ENCODE assay signal across 8 mouse cellular contexts in the genomic region with DNA sequence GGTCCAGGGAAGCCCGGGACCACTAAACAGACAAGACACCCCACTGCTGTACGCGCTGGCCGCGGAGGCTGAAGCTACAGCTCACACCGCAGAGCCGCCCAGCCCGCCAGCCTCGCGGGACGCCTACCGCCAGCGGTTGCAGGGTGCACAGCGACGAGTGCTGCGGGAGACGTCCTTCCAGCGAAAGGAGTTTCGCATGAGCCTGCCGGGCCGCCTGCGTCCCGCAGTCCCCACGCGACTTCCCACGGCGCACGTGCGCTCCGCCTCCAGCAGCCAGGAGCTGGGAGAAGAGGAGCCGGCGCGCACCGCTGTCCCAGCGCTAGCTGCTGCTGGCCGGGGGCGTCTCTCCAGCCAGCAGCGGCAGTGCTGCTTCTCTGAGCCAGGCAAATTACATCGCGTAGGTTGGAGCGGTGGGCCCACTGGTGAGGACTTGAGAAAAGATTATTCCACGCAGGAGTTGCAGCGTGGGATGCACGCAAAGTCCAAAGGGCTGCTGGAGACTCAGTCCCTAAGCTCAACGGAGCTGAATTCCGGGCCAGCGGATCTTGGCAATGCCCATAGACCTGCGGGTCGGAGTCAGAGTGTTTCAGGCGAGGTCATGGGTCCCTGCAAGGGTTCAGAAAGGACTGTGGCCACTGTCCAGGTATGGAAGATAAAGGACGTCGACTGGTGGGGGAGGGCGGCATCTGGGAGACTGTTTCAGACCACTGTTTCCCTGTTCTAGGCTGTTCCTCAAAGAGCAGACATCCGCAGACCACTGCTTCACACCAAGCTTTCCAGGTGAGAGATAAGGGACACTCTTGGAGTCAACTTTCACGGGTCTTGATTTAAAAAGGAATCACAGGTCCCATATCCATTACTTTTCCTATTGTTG. TPM values are rescaled to one million over a fixed set of nuclear protein-coding genes. Genes with fewer than 3 reads are reported as not detected.
DNase-seq lines count a peak whose midpoint lies in the region; ATAC-seq and TF ChIP-seq lines count a peak whose summit lies in the region.

No protein-coding gene starts in this region.

- H3K4me1 ChIP-seq in G1E (ENCODE audit: insufficient read depth, low read depth, low read length) = peaks cover 27% of the 10 kb centered on the region
- H3K4me1 ChIP-seq in forebrain, embryonic 14.5 days (ENCODE audit: control insufficient read depth, insufficient read depth, low read length) = peaks cover 14% of the 10 kb centered on the region

- H3K27ac ChIP-seq in gastrocnemius, adult 2 months = no peak overlapping the region
- no peak overlapping the region for H3K27ac ChIP-seq in forebrain, embryonic 14.5 days (ENCODE audit: low read depth, low read length)

- peak; percentile 38 for DNase-seq in gastrocnemius, adult 2 months
- no peak for DNase-seq in gastrocnemius, postnatal 25 days
- DNase-seq in G1E (ENCODE audit: low spot score) = no peak
- peak; percentile 51 for DNase-seq in forebrain, embryonic 14.5 days (ENCODE audit: low spot score)
- DNase-seq in left cerebral cortex, adult 9 months (ENCODE audit: low spot score in 2 of 2) = peak; percentile 60 to 74
- DNase-seq in neural tube, embryonic 10.5 days (ENCODE audit: extremely low spot score, low spot score) = peak; percentile 66
- DNase-seq in urinary bladder, postnatal 14 days (ENCODE audit: low spot score) = no peak
- DNase-seq in natural killer cell, adult 2 months (ENCODE audit: low spot score in 2 of 2) = no peak

- WGBS in forebrain, embryonic 14.5 days = 6% methylated on average over 54 of the region's 55 CpGs

- H3K36me3 ChIP-seq in G1E (replicated peaks) = no peaks in the 10 kb centered on the region
- H3K36me3 ChIP-seq in forebrain, embryonic 14.5 days (ENCODE audit: control insufficient read depth, insufficient read depth, low read length) = no peaks in the 10 kb centered on the region

- peak overlapping the region; percentile 46 for H3K9ac ChIP-seq in forebrain, embryonic 14.5 days (ENCODE audit: low read length)

- H3K4me2 ChIP-seq in forebrain, embryonic 14.5 days (ENCODE audit: low read length) = peak overlapping the region; percentile 74

- H3K27me3 ChIP-seq in G1E (ENCODE audit: insufficient read depth, low read length) = peaks cover 58% of the 10 kb centered on the region
- peaks cover 54% of the 10 kb centered on the region for H3K27me3 ChIP-seq in forebrain, embryonic 14.5 days (replicated peaks; ENCODE audit: control insufficient read depth, insufficient read depth, low read length)

- peaks cover 8% of the 10 kb centered on the region for H3K9me3 ChIP-seq in G1E (replicated peaks)
- H3K9me3 ChIP-seq in forebrain, embryonic 14.5 days (replicated peaks; ENCODE audit: control insufficient read depth, low read length) = no peaks in the 10 kb centered on the region

- H3K4me3 ChIP-seq in gastrocnemius, adult 2 months = peak overlapping the region; percentile 71
- peak overlapping the region; percentile 17; the same call in 1 of the 2 replicates for H3K4me3 ChIP-seq in G1E (ENCODE audit: low read depth, low read length)
- H3K4me3 ChIP-seq in forebrain, embryonic 14.5 days (ENCODE audit: low read depth, low read length) = peak overlapping the region; percentile 35

- TF ChIP-seq CTCF in gastrocnemius, adult 2 months (IDR thresholded peaks at IDR 0.05) = no peak
- no peak for TF ChIP-seq CTCF in G1E (IDR thresholded peaks at IDR 0.05; ENCODE audit: low read depth, low read length)

- intact Hi-C loops in gastrocnemius, adult 2 months (cut with DNase I) = no loop called here

- no peak for ATAC-seq in G1E (ENCODE audit: extremely low read depth, insufficient number of reproducible peaks, low FRiP score, poor library complexity, severe bottlenecking)
- no peak for ATAC-seq in forebrain, embryonic 14.5 days

RNA-seq across cellular contexts. Expression of a gene that starts 6.5 kb away (rescaled TPM):
- not detected for total RNA-seq in gastrocnemius, adult 2 months (2021)
- total RNA-seq in gastrocnemius, postnatal 25 days (2021) = not detected
- total RNA-seq in G1E (2014; fragmentation: Nextera tagmentation) = not detected in 2 replicates
- total RNA-seq in G1E (2017) = 0.16 TPM in 1 of 2 replicates, not detected in the other
- polyA plus RNA-seq in G1E (2012) = not detected in 2 replicates
- polyA plus RNA-seq in forebrain, embryonic 14.5 days (2014; fragmentation: Nextera tagmentation; extraction: Ambion mirVana) = not detected in 2 replicates

RNA-seq across cellular contexts. Expression of a gene that starts 6.8 kb away (rescaled TPM):
- total RNA-seq in gastrocnemius, adult 2 months (2021) = under 1 TPM; 0.36 to 0.54 TPM
- total RNA-seq in gastrocnemius, postnatal 25 days (2021) = under 1 TPM; 0.23 to 0.35 TPM
- total RNA-seq in G1E (2014; fragmentation: Nextera tagmentation) (not detected in 2 replicates), G1E (2017) (0.11 TPM in 1 of 2 replicates, not detected in the other)
- polyA plus RNA-seq in G1E (2012) = not detected in 2 replicates
- polyA plus RNA-seq in forebrain, embryonic 14.5 days (2014; fragmentation: Nextera tagmentation; extraction: Ambion mirVana) = 1.5 and 1.7 TPM in 2 replicates

RNA-seq across cellular contexts. Expression of a gene that starts 6.9 kb away (rescaled TPM):
- total RNA-seq in gastrocnemius, adult 2 months (2021) = not detected
- total RNA-seq in gastrocnemius, postnatal 25 days (2021) = not detected
- total RNA-seq in G1E (2014; fragmentation: Nextera tagmentation) = not detected in 2 replicates
- total RNA-seq in G1E (2017) = not detected in 2 replicates
- not detected in 2 replicates for polyA plus RNA-seq in G1E (2012)
- polyA plus RNA-seq in forebrain, embryonic 14.5 days (2014; fragmentation: Nextera tagmentation; extraction: Ambion mirVana) = not detected in 2 replicates

RNA-seq across cellular contexts. Expression of a gene that starts 16.2 kb away (rescaled TPM):
- total RNA-seq in gastrocnemius, adult 2 months (2021) = not detected
- not detected for total RNA-seq in gastrocnemius, postnatal 25 days (2021)
- total RNA-seq in G1E (2014; fragmentation: Nextera tagmentation) (not detected in 2 replicates), G1E (2017) (0.29 and 0.76 TPM in 2 replicates)
- 0.27 TPM in 1 of 2 replicates, not detected in the other for polyA plus RNA-seq in G1E (2012)
- polyA plus RNA-seq in forebrain, embryonic 14.5 days (2014; fragmentation: Nextera tagmentation; extraction: Ambion mirVana) = 0.19 TPM in 1 of 2 replicates, not detected in the other

RNA-seq across cellular contexts. Expression of a gene that starts 16.3 kb away (rescaled TPM):
- total RNA-seq in gastrocnemius, adult 2 months (2021) = under 1 TPM; 0.06 to 0.15 TPM
- total RNA-seq in gastrocnemius, postnatal 25 days (2021) = under 1 TPM; 0.08 TPM
- total RNA-seq in G1E (2014; fragmentation: Nextera tagmentation) (6.8 TPM in 2 replicates), G1E (2017) (2.1 and 3.0 TPM in 2 replicates)
- 4.9 and 6.1 TPM in 2 replicates for polyA plus RNA-seq in G1E (2012)
- polyA plus RNA-seq in forebrain, embryonic 14.5 days (2014; fragmentation: Nextera tagmentation; extraction: Ambion mirVana) = 1.2 and 1.7 TPM in 2 replicates

Comparison
In these comparisons a context has a peak if more than half of its experiments do, and no peak if none do; other contexts are left out.
1. DNase-seq: peak in gastrocnemius, adult 2 months (single experiment), forebrain, embryonic 14.5 days (single experiment), left cerebral cortex, adult 9 months (2 of 2) and neural tube, embryonic 10.5 days (single experiment); none in gastrocnemius, postnatal 25 days (single experiment), G1E (single experiment), urinary bladder, postnatal 14 days (single experiment) and natural killer cell, adult 2 months (0 of 2).
2. H3K4me3 ChIP-seq: peak in every context shown above with its lines; median percentile 71 in gastrocnemius, adult 2 months; 35 in forebrain, embryonic 14.5 days; 17 in G1E.